Mouse (Mus musculus): ENCODE measurements around the gene Vwf.
A peak's percentile ranks its signal among the peaks of the same experiment; 100 is the strongest.

The Vwf gene

DNA sequence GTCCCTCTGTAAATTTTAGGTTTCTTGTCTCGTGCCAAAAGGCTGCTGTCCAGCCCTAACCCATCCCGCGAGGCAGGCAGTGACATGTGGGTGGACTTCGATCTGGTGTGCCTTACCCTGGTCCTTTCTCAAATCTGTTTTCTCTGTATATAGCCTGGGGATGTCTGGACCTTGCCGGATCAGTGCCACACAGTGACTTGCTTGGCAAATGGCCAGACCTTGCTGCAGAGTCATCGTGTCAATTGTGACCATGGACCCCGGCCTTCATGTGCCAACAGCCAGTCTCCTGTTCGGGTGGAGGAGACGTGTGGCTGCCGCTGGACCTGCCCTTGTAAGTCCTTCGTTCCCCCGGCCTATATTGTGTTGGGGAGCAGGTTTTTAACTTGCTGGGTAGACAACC, 102.4 kb downstream of the Vwf start:
- DNase-seq = no peak

DNA sequence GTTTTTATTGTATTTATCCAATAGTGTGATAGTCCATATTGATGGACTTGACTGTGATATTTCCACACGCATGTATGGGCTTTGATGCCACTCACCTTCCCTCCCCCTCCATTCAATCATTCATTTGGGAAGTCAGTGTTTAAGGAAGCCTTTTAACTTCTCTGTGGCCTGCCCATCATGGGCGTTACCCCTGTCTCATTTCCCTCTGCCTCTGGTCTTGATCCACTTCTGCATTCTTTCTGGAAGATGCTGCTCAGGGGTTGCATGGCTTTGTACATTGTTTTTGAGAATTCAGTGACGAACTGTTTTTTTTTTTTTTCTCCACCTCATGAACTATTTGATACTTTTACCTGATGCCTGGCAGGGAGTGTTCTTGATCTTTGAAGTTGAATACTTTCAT, 104.8 kb downstream of the Vwf start:
- no peak for DNase-seq

DNA sequence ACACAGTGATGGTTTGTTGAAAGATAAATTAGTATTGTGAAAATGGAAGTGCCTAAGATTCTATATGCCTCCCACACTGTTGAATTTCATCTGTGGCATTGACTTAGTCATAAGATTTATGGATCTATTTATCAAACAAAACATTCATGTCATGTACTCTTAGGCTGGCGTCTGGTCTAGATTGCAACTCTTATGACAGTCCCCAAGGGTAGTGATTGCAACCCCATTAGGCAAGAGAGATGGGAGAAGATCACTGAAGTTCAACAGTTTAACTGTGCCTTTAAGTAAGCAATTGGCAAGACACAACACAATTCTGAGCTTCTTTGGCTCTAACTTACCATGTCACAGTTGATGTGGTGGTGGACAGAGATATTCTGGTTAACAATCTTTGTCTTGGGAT, 106.8 kb downstream of the Vwf start:
- no peak for DNase-seq

DNA sequence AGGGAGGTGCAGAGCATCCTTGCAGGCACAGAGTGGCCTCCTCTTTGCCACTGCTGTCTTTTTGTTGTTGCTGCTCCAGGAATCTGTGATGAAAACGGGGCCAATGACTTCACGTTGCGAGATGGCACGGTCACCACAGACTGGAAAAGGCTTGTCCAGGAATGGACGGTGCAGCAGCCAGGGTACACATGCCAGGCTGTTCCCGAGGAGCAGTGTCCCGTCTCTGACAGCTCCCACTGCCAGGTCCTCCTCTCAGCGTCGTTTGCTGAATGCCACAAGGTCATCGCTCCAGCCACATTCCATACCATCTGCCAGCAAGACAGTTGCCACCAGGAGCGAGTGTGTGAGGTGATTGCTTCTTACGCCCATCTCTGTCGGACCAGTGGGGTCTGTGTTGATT, 110.3 kb downstream of the Vwf start:
- DNase-seq = no peak

DNA sequence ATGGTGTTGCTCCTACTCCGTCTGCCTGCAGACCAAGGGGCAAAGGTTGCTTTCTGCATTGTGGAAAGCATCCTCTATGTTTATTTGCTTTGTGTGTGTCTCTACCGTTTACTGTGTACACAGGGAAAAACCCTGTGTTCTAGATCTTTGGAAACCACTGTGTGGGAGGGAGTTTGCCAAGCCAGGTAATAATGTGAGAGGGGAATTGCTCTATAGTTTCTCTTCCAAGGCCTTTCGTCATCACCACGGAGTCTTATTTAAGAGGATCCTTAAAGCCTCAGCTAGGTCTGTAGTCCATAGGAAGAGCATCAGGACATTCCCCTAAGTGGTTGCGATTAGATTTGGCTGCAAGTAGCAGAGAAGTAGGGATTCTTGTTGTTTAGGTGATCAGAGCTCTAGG, 111.4 kb downstream of the Vwf start:
- no peak for DNase-seq

DNA sequence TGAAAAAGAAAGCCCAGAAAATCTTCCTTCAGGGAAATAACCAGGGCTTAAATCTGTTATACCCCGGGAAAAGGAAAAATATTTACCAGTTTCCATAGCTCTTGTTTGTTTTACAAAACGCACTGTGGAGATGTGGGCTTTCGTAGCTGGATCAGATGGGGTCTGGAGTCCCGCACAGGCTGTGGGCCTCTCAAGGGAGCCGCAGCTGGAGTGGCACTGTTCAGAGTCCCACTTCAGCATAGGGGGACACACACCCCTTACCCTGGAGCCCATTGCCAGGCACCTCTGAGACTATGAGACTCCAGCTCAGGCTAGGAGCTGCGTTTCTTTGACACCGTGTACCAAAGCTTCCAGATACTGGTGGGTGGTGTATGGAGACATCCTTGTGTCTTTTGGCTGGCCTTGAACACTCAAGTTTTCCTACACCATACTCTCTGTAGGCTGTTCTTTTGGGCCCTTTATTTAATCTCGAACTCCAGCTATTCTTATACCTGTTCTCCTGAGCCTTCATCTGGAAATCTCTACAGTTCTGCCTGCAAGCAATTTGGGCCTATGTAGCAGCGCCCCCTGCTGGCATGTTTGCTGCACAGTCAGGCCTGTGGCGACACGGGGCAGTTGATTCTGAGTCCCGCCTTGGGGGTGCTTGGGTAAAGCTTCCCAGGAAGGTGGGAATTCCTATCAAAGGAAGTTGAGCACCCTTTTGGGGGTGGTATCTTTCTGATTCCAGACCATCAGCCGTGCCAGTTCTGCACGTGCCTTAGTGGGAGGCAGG, 114.7 kb downstream of the Vwf start:
- peak; percentile 22 for DNase-seq

DNA sequence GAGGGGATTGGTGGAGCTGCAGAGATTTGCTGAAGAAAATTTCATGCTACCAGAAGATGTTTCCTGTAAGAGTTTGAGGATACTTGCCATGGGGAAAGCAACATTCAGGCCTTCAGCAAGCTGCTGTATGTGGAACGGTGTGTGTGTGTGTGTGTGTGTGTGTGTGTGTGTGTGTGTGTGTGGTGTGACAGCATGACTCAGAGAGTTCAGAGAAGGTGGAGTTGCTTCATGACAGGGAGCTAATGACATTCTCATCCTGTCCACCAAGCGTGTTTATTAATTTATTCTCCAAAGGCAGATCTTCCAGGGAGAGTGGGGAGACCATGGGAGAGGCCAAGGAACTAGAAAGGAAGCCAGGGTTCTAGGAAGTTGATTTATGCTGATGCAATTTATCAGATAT, 117.3 kb downstream of the Vwf start:
- DNase-seq = no peak

DNA sequence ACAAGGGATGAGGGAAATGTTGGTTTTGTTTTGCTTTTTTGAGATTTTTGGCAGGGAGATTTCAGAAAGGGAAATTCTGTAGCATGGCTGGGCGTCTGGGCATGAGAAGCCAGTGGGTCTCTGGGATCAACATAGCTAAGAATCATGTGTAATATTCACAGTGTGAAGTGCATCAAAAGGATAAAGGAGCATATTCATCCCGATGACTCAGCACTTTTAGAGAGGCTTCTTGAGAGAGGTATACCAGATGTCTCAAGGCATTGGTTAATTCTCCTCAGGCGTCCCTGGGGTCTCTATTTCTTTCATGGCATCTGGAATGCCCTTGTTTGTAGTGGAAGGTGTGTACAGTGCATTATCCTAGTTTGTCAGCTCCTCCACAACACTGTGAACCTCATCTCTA, 125.3 kb downstream of the Vwf start:
- DNase-seq = no peak

DNA sequence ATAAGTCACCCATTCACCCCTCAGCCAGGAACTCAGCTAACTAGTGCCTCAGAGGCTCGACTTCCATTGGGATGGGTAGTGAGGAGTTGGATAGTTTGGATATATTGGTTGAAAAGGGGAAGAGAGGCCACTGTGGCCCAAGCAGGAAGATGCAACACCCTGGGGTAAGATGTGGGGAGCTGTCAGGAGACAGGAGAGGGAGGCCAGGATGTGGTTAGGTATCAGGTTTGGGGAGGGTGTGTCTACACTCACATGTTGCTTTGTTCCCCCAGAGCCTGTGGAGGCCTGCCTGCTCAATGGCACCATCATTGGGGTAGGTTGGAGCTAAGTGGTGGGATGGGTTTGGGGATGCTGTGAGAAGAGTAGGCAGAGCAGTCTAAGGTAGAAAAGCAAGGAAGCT, 131.9 kb downstream of the Vwf start:
- no peak for DNase-seq

DNA sequence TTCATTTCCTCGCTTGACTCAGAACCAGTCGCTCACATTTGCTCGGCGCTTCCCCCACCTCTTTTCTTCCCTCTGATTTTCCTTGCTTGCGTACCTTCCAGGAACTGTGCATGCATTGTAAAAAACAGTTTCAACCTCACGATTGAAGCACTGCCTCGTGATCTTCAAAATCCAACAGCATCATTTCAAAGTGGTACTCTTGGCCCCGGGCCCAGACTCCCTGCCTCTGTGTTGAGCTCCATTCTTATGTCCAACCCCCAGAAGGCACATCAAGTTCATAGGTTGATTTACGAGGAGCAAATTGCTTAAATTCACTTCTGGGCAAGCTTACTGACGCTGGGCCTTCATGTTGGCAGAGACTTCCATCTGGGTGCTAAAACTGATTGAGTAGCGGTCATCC, 134.0 kb downstream of the Vwf start:
- no peak for DNase-seq

DNA sequence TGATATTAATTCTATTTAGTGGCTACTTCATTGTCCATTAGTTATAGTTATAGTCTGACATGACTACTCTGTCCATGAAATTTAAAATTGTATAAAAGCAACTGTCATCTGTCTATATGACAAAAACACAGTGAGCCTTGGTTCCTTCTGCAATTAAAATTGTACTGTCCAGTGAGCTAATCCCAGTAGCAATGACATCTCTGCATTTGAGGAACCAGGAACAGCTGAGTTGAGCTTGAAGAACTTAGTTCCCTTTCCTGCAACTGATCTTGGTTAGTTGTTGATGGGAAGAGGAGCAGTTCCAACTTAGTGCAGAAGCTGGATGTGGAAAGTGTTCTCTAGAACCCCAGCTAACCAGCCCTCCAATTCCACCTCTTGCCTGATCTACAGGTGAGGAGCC, 138.8 kb downstream of the Vwf start:
- DNase-seq = no peak

DNA sequence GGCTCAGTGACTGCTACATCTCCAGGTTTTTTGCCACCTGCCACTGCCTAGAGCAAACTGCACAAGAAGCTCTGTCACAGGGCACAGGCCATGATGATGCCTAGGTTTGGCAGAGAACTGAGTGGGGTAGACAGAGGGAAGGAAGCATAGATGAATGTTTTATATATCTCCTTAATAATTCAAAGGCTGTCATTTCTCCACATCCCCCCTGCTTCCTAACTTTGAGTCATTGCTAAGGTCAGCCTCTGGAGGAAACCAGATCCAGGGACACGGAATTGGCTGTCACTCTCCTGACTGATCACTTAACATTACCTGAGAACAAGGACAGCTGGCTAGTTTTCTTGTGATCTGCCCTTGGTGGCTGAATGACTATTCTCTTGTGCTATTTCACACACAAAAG, 141.4 kb downstream of the Vwf start:
- no peak for DNase-seq

DNA sequence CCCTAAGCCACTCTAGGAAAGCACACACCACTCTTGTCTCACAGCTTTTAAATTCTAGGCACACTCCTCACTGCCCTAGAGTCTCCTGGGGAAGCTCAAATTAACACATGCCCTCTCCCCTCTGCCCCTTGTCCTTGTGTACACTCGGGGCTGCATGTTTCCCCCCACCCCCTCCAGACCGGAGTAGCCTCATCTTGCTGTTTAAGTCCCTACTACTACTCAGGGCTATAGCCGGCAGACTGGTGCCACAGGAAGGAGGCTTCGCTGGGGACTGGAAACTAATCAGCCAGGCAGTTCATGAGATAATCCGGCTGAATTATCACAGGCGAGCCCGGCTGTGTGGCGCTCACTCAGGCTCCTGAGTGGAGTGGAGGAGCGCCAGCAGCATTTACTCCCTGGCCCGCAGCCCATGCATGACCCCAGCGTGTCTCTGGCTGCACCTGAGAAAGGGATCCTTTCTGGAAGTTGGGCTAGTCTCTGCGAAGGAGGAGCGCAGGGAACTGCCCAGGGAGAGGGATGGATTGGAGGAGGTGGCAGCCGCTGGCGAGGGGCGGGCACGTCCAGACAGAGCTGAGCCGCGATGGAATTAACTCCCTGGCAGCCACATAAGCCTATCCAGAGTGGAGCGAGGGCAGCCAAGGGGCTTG, 143.6 kb downstream of the Vwf start, which contains the start of gene Ano2:
Ano2 (plus strand) TSS at position 363 of the 647 bp plus-strand sequence.
- DNase-seq = no peak

DNA sequence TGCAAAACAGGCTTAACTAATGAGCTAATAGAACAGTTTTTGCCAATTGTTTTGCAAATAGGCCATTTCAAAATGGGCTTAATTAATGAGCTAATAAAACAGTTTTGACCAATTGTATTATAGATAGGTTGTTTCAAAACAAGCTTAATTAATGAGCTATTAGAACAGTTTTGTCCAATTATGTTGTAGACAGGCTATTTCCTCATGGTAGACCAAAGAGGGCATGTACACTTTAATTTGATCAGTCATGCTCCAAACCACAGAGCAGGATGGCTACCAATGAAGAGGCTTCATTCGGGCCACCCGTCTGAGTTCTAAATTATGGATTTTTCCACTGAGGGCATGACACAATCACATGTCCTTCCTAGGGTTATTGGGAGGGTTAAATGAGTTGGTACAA, 154.6 kb downstream of the Vwf start:
- DNase-seq = no peak

DNA sequence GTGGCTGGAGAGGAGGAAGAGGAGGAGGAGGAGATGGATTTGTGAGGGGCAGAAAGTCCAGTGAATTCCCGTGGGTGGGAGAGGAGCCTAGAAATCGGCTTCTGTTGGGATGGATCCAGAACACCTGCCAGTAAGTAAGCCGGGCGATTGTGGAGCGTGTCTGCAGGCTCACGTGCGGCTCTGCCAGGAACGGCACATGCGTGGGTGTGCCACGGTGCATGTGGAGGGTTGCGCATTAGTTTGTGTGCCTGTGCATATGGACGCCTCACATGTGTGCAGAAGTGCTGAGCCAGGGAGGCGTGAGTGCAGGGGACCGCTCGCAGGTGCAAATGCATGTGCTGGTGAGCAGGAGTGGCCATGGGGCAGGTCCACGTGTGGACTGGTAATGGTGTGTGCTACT, 164.7 kb downstream of the Vwf start:
- no peak for DNase-seq

DNA sequence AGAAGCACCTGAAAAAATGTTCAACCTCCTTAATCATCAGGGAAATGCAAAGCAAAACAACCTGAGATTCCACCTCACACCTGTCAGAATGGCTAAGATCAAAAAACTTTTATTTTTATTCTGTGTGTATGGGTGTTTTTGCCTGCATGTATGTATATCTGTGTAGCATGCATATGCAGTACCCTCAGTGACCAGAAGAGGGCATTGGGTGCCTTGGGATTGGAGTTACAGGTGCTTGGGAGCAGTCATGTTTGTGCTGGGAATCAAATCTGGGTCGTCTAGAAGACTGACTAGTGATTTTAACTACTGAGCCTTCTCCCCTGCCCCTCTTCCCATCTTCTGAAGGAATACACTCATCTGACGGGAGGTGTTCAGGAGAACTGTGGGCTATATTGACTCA, 179.8 kb downstream of the Vwf start:
- DNase-seq = no peak

DNA sequence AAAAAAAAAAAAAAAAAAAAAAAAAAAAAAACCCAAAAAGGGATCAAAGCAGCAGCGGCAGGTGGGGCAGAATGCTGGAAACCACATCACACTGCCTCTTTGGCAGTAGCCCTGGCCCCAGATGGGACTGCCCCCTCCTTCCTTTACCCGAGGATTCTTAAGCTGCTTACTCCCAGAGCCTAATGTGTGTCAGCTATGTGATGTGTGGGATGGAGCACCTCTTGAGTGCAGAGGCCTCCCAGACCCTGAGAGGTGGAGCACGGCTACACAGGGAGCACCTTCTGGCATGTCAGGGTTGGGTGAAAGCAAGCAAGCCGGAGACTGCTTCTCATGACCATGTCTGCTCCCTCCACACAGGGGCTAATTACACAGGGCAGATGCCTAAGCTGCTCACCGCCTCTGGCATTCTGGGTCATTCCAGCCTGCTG, 180.9 kb downstream of the Vwf start:
- no peak for DNase-seq

DNA sequence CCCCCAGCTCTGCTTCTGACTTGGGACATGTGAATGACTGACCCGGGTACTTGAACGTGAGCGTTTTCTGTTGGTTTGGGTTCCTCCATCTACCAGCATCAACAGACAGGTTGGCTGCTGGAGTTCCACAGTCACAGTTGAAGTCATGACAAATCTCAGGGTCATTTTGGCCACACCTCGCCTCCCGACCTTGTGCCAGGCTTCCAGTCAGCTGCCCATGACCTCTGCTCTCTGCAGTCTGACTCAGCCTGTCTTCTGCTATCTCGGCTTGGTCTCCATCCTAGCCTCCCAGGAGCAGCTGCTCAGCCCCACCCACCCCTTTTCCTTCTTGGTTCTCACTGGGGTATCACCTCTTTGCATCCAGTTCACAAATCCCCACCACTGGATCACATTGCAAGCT, 182.9 kb downstream of the Vwf start:
- DNase-seq = no peak

DNA sequence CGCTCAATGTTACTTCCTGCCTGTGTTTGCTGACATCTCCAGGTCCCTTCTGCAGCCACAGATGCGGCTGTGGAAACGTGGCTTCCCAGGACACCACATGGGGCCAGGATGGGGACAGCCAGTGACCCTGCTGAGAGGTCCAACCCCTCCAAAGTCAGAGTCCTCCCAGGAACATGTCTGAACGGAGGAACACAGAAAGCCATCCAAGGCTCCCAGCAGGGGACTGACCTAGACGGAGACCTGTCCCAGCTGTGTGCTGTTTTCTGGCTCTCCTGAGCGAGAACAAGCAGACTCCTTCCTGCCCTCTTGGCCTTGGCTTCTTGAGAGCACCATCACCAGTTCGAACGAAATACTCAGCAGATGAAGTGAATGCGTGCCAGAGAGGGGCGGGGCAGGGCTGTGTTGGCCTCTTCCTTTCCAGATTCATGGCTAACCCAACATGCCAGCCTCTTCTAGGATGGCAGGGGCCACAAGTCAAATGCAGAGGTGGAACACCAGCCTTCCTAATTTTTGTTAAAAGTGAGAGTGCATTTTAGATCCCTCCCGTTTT, 183.5 kb downstream of the Vwf start:
- no peak for DNase-seq
